Comparison of ENCODE assay signal across 8 mouse cellular contexts in genomic region chr12:71906582-71907267, GRCm38 (mm10).
A peak's percentile ranks its signal among the peaks of the same experiment; 100 is the strongest.
DNase-seq lines count a peak whose midpoint lies in the region; ATAC-seq and TF ChIP-seq lines count a peak whose summit lies in the region.

No protein-coding gene starts in this region.

- H3K9me3 ChIP-seq in forebrain, embryonic 14.5 days (replicated peaks; ENCODE audit: control insufficient read depth, low read length): 0 out of 2 replicates have a peak, but pooled peaks cover 3% of the 10 kb centered on the region
- H3K9me3 ChIP-seq in lung, postnatal 0 days (ENCODE audit: low read length): no peaks in the 10 kb centered on the region

- H3K9ac ChIP-seq in forebrain, embryonic 14.5 days (ENCODE audit: low read length): no peak overlapping the region
- H3K9ac ChIP-seq in lung, postnatal 0 days (replicated peaks; ENCODE audit: low read depth): no peak overlapping the region

- no peak overlapping the region for H3K4me3 ChIP-seq in forebrain, embryonic 14.5 days (ENCODE audit: low read depth, low read length)
- no peak overlapping the region for H3K4me3 ChIP-seq in lung, postnatal 0 days (ENCODE audit: low read depth, low read length)

- H3K4me2 ChIP-seq in forebrain, embryonic 14.5 days (ENCODE audit: low read length): no peak overlapping the region
- no peak overlapping the region for H3K4me2 ChIP-seq in lung, postnatal 0 days (replicated peaks; ENCODE audit: low read depth, low read length)

- TF ChIP-seq CTCF in lung, postnatal 0 days (IDR thresholded peaks at IDR 0.05): peak; percentile 14; the same call in 1 of the 2 replicates

- WGBS in forebrain, embryonic 14.5 days: 71% methylated on average over 12 of the region's 12 CpGs
- WGBS in lung, postnatal 0 days: 64% methylated on average over 12 of the region's 12 CpGs

- peaks cover 8% of the 10 kb centered on the region; the same call in 1 of the 2 replicates for H3K36me3 ChIP-seq in forebrain, embryonic 14.5 days (ENCODE audit: control insufficient read depth, insufficient read depth, low read length)
- no peaks in the 10 kb centered on the region for H3K36me3 ChIP-seq in lung, postnatal 0 days (ENCODE audit: insufficient read depth, low read length)

- H3K27me3 ChIP-seq in forebrain, embryonic 14.5 days (replicated peaks; ENCODE audit: control insufficient read depth, insufficient read depth, low read length): no peaks in the 10 kb centered on the region
- no peaks in the 10 kb centered on the region for H3K27me3 ChIP-seq in lung, postnatal 0 days (replicated peaks; ENCODE audit: insufficient read depth, low read length)

- H3K27ac ChIP-seq in forebrain, embryonic 14.5 days (ENCODE audit: low read depth, low read length): peak overlapping the region; percentile 52; the same call in 1 of the 2 replicates
- 0 out of 2 replicates have a peak overlapping the region, but pooled peaks have one; percentile 38 for H3K27ac ChIP-seq in lung, postnatal 0 days (ENCODE audit: low read length)

- DNase-seq in gastrocnemius, postnatal 14 days: peak; percentile 29
- DNase-seq in gastrocnemius, postnatal 10 days: no peak
- peak; percentile 94 for DNase-seq in Muller cell, postnatal 12 days (ENCODE audit: inconsistent ontology term)
- peak; percentile 71 for DNase-seq in forebrain, embryonic 14.5 days (ENCODE audit: low spot score)
- peak; percentile 67 for DNase-seq in lung, postnatal 0 days (ENCODE audit: low spot score)
- no peak for DNase-seq in urinary bladder, postnatal 36 days (ENCODE audit: low spot score in 2 of 2)
- DNase-seq in yolk sac, embryonic 10.5 days (ENCODE audit: low spot score): no peak
- no peak for DNase-seq in thymus, adult 18-20 months

- H3K4me1 ChIP-seq in forebrain, embryonic 14.5 days (ENCODE audit: control insufficient read depth, insufficient read depth, low read length): peaks cover 18% of the 10 kb centered on the region
- peaks cover 17% of the 10 kb centered on the region; the same call in 1 of the 2 replicates for H3K4me1 ChIP-seq in lung, postnatal 0 days (ENCODE audit: insufficient read depth, low read depth, low read length)

- ATAC-seq in forebrain, embryonic 14.5 days: peak; percentile 89
- peak; percentile 70 for ATAC-seq in lung, postnatal 0 days

- intact Hi-C loops in gastrocnemius, postnatal 14 days (cut with DNase I; ENCODE audit: low total_unique reads): no loop called here

- TF ChIP-seq EP300 in lung, postnatal 0 days (IDR thresholded peaks at IDR 0.05): no peak

Comparison
In these comparisons a context has a peak if more than half of its experiments do, and no peak if none do; other contexts are left out.
1. DNase-seq: peak in gastrocnemius, postnatal 14 days (single experiment), Muller cell, postnatal 12 days (single experiment), forebrain, embryonic 14.5 days (single experiment) and lung, postnatal 0 days (single experiment); none in gastrocnemius, postnatal 10 days (single experiment), urinary bladder, postnatal 36 days (0 of 2), yolk sac, embryonic 10.5 days (single experiment) and thymus, adult 18-20 months (0 of 2).